Mouse (Mus musculus) neural tube, embryonic 12.5 days (tissue): Measurements from ENCODE around the gene Upk1a. TPM values are rescaled to one million over a fixed set of nuclear protein-coding genes. Genes with fewer than 3 reads are reported as not detected.

Source experiments
- ATAC-seq: fragments of 200-750 bp; cut with Nextera tagmentation; 2 replicates; pipeline ENCODE4 v1.8.0; 2017; ENCODE audit warnings: low read depth, mild to moderate bottlenecking, moderate TSS enrichment, moderate library complexity; ENCODE audit not compliant: low FRiP score
- H3K27ac ChIP-seq: fragments of 300-500 bp; sonication (generic); 2 replicates; pipeline ENCODE4 v1.5.1; 2016
- H3K27me3 ChIP-seq: fragments of 300-500 bp; sonication (generic); replicated peaks from 2 replicates; pipeline ENCODE4 v1.6.1; 2016; ENCODE audit warnings: mild to moderate bottlenecking
- H3K36me3 ChIP-seq: fragments of 300-500 bp; sonication (generic); 2 replicates; pipeline ENCODE4 v1.6.1; 2016; ENCODE audit warnings: mild to moderate bottlenecking
- H3K4me1 ChIP-seq: fragments of 300-500 bp; sonication (generic); 2 replicates; pipeline ENCODE4 v1.6.1; 2016
- H3K4me2 ChIP-seq: fragments of 300-500 bp; sonication (generic); replicated peaks from 2 replicates; pipeline ENCODE4 v1.6.1; 2016; ENCODE audit warnings: mild to moderate bottlenecking
- H3K4me3 ChIP-seq: fragments of 300-500 bp; sonication (generic); 2 replicates; pipeline ENCODE4 v1.5.1; 2016
- H3K9ac ChIP-seq: fragments of 300-500 bp; sonication (generic); 2 replicates; pipeline ENCODE4 v1.6.1; 2016; ENCODE audit warnings: mild to moderate bottlenecking
- H3K9me3 ChIP-seq: fragments of 300-500 bp; sonication (generic); 2 replicates; pipeline ENCODE4 v1.6.1; 2016; ENCODE audit warnings: mild to moderate bottlenecking
- WGBS: fragments of 180-500 bp; shearing (Covaris S2); methylation state at CpG from one replicate; pipeline ENCODE4 v1.1.7; 2016; 5-methylcytosine and 5-hydroxymethylcytosine counted together
- polyA plus RNA-seq: library from polyadenylated mRNA; unstranded; fragments of >200 nt; fragmentation: Nextera tagmentation; extraction: Ambion mirVana; gene quantifications from 2 replicates; pipeline ENCODE4 v1.2.1, GENCODE M21; 2016

Upk1a gene
- polyA plus RNA-seq, 1 experiment from 2014 or later = 1.6 TPM

- ATAC-seq = no peak
- Histone ChIP-seq H3K27ac (no peak overlapping the region), H3K9ac (peak overlapping the region; percentile 70), H3K4me1 (peaks cover 19% of the 10 kb centered on the region), H3K4me3 (peak overlapping the region; percentile 74), H3K27me3 (no peaks in the 10 kb centered on the region), H3K4me2 (peak overlapping the region; percentile 81), H3K9me3 (no peaks in the 10 kb centered on the region), H3K36me3 (peaks cover 35% of the 10 kb centered on the region)
- 24% methylated on average over 6 of the region's 6 CpGs for WGBS
Measured at GRCm38 (mm10) chr7:30563906-30564280, 48.8 kb downstream of the Upk1a start.

DNA sequence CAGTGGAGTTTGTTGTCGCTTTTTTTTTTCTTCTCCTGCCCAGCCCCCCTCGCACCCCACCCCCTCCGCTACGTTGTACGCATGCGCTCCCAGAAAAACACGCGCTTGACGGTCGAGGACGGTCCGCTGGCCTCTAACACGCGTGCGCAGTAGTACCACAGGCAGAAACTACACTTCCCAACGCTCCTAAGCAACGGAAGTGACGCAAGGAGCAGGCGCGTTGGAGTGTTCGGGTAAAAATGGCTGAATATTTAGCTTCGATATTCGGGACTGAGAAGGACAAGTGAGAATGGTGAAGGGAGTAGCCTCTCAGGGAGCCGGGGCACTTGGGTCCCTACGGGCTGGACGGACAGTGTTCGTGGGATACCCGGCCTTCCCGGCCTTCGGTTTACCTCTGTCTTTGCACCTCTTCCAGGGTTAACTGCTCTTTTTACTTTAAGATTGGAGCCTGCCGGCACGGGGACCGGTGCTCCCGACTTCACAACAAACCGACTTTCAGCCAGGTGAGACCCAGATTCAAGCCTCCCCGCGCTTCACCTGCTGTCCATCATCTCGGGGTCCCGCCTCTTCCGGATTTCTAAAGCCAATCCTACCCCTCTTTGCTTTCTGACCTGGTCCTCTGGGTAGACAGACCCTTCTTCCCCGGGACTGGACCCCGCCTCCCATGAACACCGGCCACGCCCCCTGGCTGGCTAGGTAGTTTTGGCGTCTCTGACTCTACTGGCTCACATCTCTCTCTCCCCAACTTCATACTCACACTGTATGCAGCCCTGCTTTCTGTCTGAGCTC lies 49.3 kb downstream of the Upk1a start, which contains the start of the genes U2af1l4, Gm49396 and Psenen:
U2af1l4 (plus strand) TSS at position 185 of the 789 bp plus-strand sequence.
Gm49396 (plus strand) TSS at position 228 of the 789 bp plus-strand sequence.
Psenen (minus strand) TSS at position 511 of the 789 bp plus-strand sequence.
- Histone ChIP-seq H3K27me3 (no peaks in the 10 kb centered on the region), H3K36me3 (peaks cover 29% of the 10 kb centered on the region), H3K4me1 (peaks cover 24% of the 10 kb centered on the region), H3K9me3 (no peaks in the 10 kb centered on the region), H3K4me3 (peak within 1 kb of the TSS; percentile 74), H3K4me2 (peak within 1 kb of the TSS; percentile 81), H3K9ac (peak within 1 kb of the TSS; percentile 70), H3K27ac (peak within 1 kb of the TSS; percentile 75)
- WGBS = under 1% methylated on average over 45 of the region's 45 CpGs
- ATAC-seq = peak; percentile 86

GRCm38 (mm10) chr7:30562526-30563116 lies 50.0 kb downstream of the Upk1a start:
- Histone ChIP-seq H3K27me3 (no peaks in the 10 kb centered on the region), H3K9ac (peak overlapping the region; percentile 55), H3K4me3 (peak overlapping the region; percentile 74), H3K9me3 (no peaks in the 10 kb centered on the region), H3K4me2 (peak overlapping the region; percentile 81), H3K36me3 (peaks cover 26% of the 10 kb centered on the region), H3K4me1 (peaks cover 29% of the 10 kb centered on the region), H3K27ac (no peak overlapping the region)
- 3% methylated on average over 27 of the region's 27 CpGs for WGBS
- no peak for ATAC-seq

DNA sequence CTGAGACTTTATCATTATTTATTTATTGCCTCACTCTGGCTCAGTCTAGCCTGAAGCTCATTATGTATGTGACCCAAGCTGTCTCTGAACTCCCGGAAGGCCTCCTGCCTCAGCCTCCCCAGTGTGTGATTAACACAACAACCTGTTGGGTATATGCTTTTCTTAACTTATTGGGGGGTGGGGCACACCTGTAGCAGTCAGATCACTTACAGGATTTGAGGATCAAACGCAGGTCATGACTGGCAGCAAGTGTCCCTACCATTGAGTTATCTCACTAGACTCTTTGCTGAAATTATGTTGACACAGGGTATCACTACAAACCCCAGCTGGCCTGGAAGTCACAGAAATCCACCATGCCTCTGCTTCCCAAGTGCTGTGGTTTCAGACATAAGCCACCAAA lies 52.4 kb downstream of the Upk1a start:
- 70% methylated on average over 2 of the region's 2 CpGs for WGBS
- no peak overlapping the region for H3K9ac ChIP-seq
- H3K36me3 ChIP-seq = peaks cover 27% of the 10 kb centered on the region
- no peak for ATAC-seq
- peaks cover 29% of the 10 kb centered on the region for H3K4me1 ChIP-seq
- H3K4me2 ChIP-seq = peak overlapping the region; percentile 97
- H3K9me3 ChIP-seq = no peaks in the 10 kb centered on the region
- H3K27me3 ChIP-seq = no peaks in the 10 kb centered on the region
- H3K27ac ChIP-seq = no peak overlapping the region
- H3K4me3 ChIP-seq = no peak overlapping the region

- ATAC-seq = peak; percentile 77
- peaks cover 28% of the 10 kb centered on the region for H3K4me1 ChIP-seq
- no peaks in the 10 kb centered on the region for H3K9me3 ChIP-seq
- peak within 1 kb of the TSS; percentile 57 for H3K4me3 ChIP-seq
- H3K36me3 ChIP-seq = peaks cover 29% of the 10 kb centered on the region
- H3K4me2 ChIP-seq = peak within 1 kb of the TSS; percentile 97
- no peaks in the 10 kb centered on the region for H3K27me3 ChIP-seq
- under 1% methylated on average over 20 of the region's 20 CpGs for WGBS
- no peak within 1 kb of the TSS for H3K27ac ChIP-seq
- peak within 1 kb of the TSS; percentile 70 for H3K9ac ChIP-seq
Measured at GRCm38 (mm10) chr7:30559443-30559954, 53.1 kb downstream of the Upk1a start, which contains the start of gene Lin37. Gene Lin37, minus strand, starts transcription at chr7:30559838.

- Histone ChIP-seq H3K9me3 (no peaks in the 10 kb centered on the region), H3K27me3 (no peaks in the 10 kb centered on the region), H3K27ac (no peak overlapping the region), H3K4me2 (peak overlapping the region; percentile 97), H3K4me3 (peak overlapping the region; percentile 57), H3K9ac (peak overlapping the region; percentile 70), H3K4me1 (peaks cover 23% of the 10 kb centered on the region), H3K36me3 (peaks cover 29% of the 10 kb centered on the region)
- 18% methylated on average over 12 of the region's 12 CpGs for WGBS
- no peak for ATAC-seq
Measured at GRCm38 (mm10) chr7:30558656-30559442, 53.8 kb downstream of the Upk1a start.

- Histone ChIP-seq H3K9me3 (no peaks in the 10 kb centered on the region), H3K4me3 (no peak overlapping the region), H3K27ac (no peak overlapping the region), H3K27me3 (no peaks in the 10 kb centered on the region), H3K9ac (peak overlapping the region; percentile 70), H3K4me2 (peak overlapping the region; percentile 97), H3K36me3 (peaks cover 29% of the 10 kb centered on the region), H3K4me1 (peaks cover 28% of the 10 kb centered on the region)
- no peak for ATAC-seq
- 89% methylated on average over 13 of the region's 13 CpGs for WGBS
Measured at GRCm38 (mm10) chr7:30557901-30558514, 54.6 kb downstream of the Upk1a start.

GRCm38 (mm10) chr7:30556894-30557536 lies 55.6 kb downstream of the Upk1a start:
- Histone ChIP-seq H3K27me3 (no peaks in the 10 kb centered on the region), H3K27ac (no peak overlapping the region), H3K9ac (no peak overlapping the region), H3K9me3 (no peaks in the 10 kb centered on the region), H3K4me3 (no peak overlapping the region), H3K4me1 (peaks cover 28% of the 10 kb centered on the region), H3K4me2 (no peak overlapping the region), H3K36me3 (peaks cover 29% of the 10 kb centered on the region)
- no peak for ATAC-seq
- WGBS = 91% methylated on average over 18 of the region's 18 CpGs

- Histone ChIP-seq H3K4me2 (peak overlapping the region; percentile 88), H3K4me3 (peak overlapping the region; percentile 62; the same call in 1 of the 2 replicates), H3K4me1 (peaks cover 27% of the 10 kb centered on the region), H3K27ac (no peak overlapping the region), H3K36me3 (peaks cover 29% of the 10 kb centered on the region), H3K27me3 (no peaks in the 10 kb centered on the region), H3K9ac (peak overlapping the region; percentile 57; the same call in 1 of the 2 replicates), H3K9me3 (no peaks in the 10 kb centered on the region)
- 87% methylated on average over 22 of the region's 22 CpGs for WGBS
- ATAC-seq = no peak
Measured at GRCm38 (mm10) chr7:30553810-30554584, 58.6 kb downstream of the Upk1a start.
